Mouse (Mus musculus) heart, embryonic 14.5 days (tissue): ENCODE measurements around the gene Ascc2. TPM values are rescaled to one million over a fixed set of nuclear protein-coding genes. Genes with fewer than 3 reads are reported as not detected.

Source experiments
- polyA plus RNA-seq: library from polyadenylated mRNA; unstranded; fragments of >200 nt; fragmentation: Nextera tagmentation; extraction: Ambion mirVana; gene quantifications from 2 replicates; pipeline ENCODE4 v1.2.1, GENCODE M21; 2014

Gene Ascc2
- polyA plus RNA-seq, 1 experiment from 2014 or later, result 19.0 TPM

Other genes starting within 250 kb of the Ascc2 start
- 0.38 TPM in 1 of 2 replicates, not detected in the other for gene Hormad2, start 196.6 kb upstream of the Ascc2 start, polyA plus RNA-seq
- 24.6 and 25.5 TPM in 2 replicates for gene Mtmr3, start 42.9 kb upstream of the Ascc2 start, polyA plus RNA-seq
- gene Gm11032, start 17.7 kb upstream of the Ascc2 start, polyA plus RNA-seq, result not detected in 2 replicates
- gene Uqcr10, start 66.6 kb downstream of the Ascc2 start, polyA plus RNA-seq, result 2,176 and 2,265 TPM in 2 replicates
- gene Zmat5, start 66.9 kb downstream of the Ascc2 start, polyA plus RNA-seq, result 52.9 and 58.3 TPM in 2 replicates
- 0.08 and 0.11 TPM in 2 replicates for gene Cabp7, start 109.0 kb downstream of the Ascc2 start, polyA plus RNA-seq
- 29.5 and 33.1 TPM in 2 replicates for gene Nf2, start 211.8 kb downstream of the Ascc2 start, polyA plus RNA-seq
- gene Nipsnap1, start 236.2 kb downstream of the Ascc2 start, polyA plus RNA-seq, result 28.8 and 30.1 TPM in 2 replicates